Mouse (Mus musculus): ENCODE measurements around the gene Lrrc49.

Lrrc49 gene

GRCm38 (mm10) chr9:60545361-60546096 lies 142.4 kb downstream of the Lrrc49 start:
- in situ Hi-C loops (cut with MboI, MseI): loop anchor here (10.0 kb wide), 1 partner anchor 301 kb away; no protein-coding TSS in a partner anchor

DNA sequence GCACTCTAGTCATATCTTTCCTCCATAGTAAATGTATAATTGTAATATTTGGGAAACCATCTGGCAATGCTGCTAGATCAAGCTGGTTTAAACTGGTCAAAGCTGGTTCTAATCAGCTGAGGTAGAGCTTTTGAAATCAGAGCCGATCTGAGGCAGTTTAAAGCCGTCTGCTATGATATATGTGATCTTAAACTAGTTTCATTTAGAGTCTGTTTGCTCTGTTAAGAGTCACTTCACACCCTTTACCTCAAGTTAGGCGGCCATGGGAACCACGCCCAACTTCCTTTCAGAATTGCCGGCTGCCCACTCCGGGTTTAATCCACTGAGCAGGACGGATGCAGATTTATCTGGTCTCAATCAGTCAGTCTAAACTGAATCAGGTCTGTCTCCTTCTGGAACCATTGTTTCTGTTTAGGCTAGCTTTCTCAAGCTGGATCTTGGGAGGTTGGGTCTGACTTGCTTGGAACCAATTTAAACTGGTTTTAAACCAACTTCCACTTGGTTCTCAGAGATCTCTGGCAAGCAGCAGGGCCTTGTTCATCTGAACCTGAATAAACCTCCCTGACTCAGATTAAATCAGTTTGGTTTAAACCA lies 144.4 kb downstream of the Lrrc49 start:
- in situ Hi-C loops (cut with MboI, MseI): loop anchor here (10.0 kb wide), 1 partner anchor 299 kb away; no protein-coding TSS in a partner anchor

- in situ Hi-C loops (cut with MboI, MseI): no loop called here
Measured at GRCm38 (mm10) chr9:60530310-60530709, 157.6 kb downstream of the Lrrc49 start.

GRCm38 (mm10) chr9:60529348-60530243 lies 158.4 kb downstream of the Lrrc49 start:
- in situ Hi-C loops (cut with MboI, MseI): loop anchor here (10.0 kb wide), 1 partner anchor 275 kb away; no protein-coding TSS in a partner anchor

- in situ Hi-C loops (cut with MboI, MseI): loop anchor here (10.0 kb wide), 1 partner anchor 273 kb away; no protein-coding TSS in a partner anchor
Measured at GRCm38 (mm10) chr9:60528269-60528668, 159.7 kb downstream of the Lrrc49 start.

DNA sequence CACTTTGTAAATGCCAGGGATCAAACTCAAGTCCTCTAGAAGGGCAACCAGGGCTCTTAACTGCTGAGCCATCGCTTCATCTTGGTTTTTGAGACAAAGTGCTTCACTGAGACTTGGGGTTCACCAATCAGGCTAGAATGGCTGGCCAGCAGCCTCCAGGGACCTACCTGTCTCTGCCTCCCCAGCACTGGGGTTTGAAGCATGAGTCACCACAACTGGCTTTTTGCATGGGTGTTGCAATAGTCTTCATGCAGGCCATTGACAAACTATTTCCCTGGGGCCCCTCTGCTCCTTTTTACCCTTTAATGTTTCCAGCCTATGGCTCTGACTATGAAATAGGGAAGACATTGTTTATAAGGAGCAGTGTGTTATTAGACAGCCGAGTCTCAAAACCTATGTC lies 160.1 kb downstream of the Lrrc49 start:
- in situ Hi-C loops (cut with MboI, MseI): loop anchor here (10.0 kb wide), 1 partner anchor 273 kb away; no protein-coding TSS in a partner anchor

GRCm38 (mm10) chr9:60527051-60527450 lies 160.9 kb downstream of the Lrrc49 start:
- in situ Hi-C loops (cut with MboI, MseI): loop anchor here (10.0 kb wide), 1 partner anchor 272 kb away; no protein-coding TSS in a partner anchor

GRCm38 (mm10) chr9:60526195-60526594 lies 161.8 kb downstream of the Lrrc49 start:
- in situ Hi-C loops (cut with MboI, MseI): loop anchor here (10.0 kb wide), 1 partner anchor 271 kb away; no protein-coding TSS in a partner anchor

GRCm38 (mm10) chr9:60521806-60522264 lies 166.1 kb downstream of the Lrrc49 start, which contains the start of gene Thsd4:
Thsd4 (minus strand) TSS chr9:60522046.
- in situ Hi-C loops (cut with MboI, MseI): loop anchor here (10.0 kb wide), 1 partner anchor 267 kb away; no protein-coding TSS in a partner anchor

DNA sequence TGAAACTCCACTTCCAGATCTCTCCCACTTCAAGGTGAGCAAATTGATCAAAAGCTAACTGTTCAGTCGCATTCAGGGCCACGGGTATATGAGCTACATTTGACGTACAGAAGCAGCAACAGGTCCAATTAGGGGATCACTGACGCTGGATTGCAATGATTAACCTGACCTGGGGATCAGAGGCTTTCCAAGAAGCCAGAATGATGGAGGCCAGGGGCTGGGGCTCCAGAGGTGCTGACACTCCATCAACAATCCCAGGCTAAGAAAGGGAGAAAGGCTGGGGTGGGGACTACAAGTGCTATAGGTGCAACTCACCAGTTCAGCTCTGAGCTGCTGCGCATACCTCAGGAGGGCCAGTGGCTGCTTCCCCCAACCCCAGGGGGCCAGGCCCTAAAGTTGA lies 166.8 kb downstream of the Lrrc49 start:
- in situ Hi-C loops (cut with MboI, MseI): loop anchor here (10.0 kb wide), 1 partner anchor 266 kb away; no protein-coding TSS in a partner anchor

GRCm38 (mm10) chr9:60519601-60520000 lies 168.4 kb downstream of the Lrrc49 start:
- in situ Hi-C loops (cut with MboI, MseI): no loop called here

All from regulatory T cell (primary cell).